Mouse (Mus musculus) forebrain, embryonic 16.5 days (tissue): ENCODE measurements at regions not wholly inside any gene's neighbourhood (a gene's known extent, or its start where the extent isn't known, plus 50 kb on each side); places are given as distances from the start of the nearest gene placed in this dataset.

Source experiments
- ATAC-seq: fragments of 200-750 bp; cut with Nextera tagmentation; 2 replicates; pipeline ENCODE4 v1.8.0; 2017; ENCODE audit warnings: mild to moderate bottlenecking, moderate library complexity
- H3K27ac ChIP-seq: fragments of 300-500 bp; sonication (generic); 2 replicates; pipeline ENCODE4 v1.5.1; 2014; ENCODE audit warnings: low read length, control low read depth
- H3K27me3 ChIP-seq: fragments of 300-500 bp; sonication (generic); replicated peaks from 2 replicates; pipeline ENCODE4 v1.6.1; 2014; ENCODE audit warnings: low read length; ENCODE audit not compliant: control insufficient read depth, insufficient read depth
- H3K36me3 ChIP-seq: fragments of 300-500 bp; sonication (generic); 2 replicates; pipeline ENCODE4 v1.6.1; 2014; ENCODE audit not compliant: control insufficient read depth, insufficient read depth
- H3K4me1 ChIP-seq: fragments of 300-500 bp; sonication (generic); replicated peaks from 2 replicates; pipeline ENCODE4 v1.6.1; 2014; ENCODE audit warnings: low read length; ENCODE audit not compliant: control insufficient read depth, insufficient read depth
- H3K4me2 ChIP-seq: fragments of 300-500 bp; sonication (generic); 2 replicates; pipeline ENCODE4 v1.6.1; 2014; ENCODE audit warnings: mild to moderate bottlenecking, low read length, control low read depth
- H3K4me3 ChIP-seq: fragments of 300-500 bp; sonication (generic); replicated peaks from 2 replicates; pipeline ENCODE4 v1.5.1; 2014; ENCODE audit warnings: mild to moderate bottlenecking, low read length, control low read depth
- H3K9ac ChIP-seq: fragments of 300-500 bp; sonication (generic); replicated peaks from 2 replicates; pipeline ENCODE4 v1.6.1; 2014; ENCODE audit warnings: low read depth, low read length, control low read depth
- H3K9me3 ChIP-seq: fragments of 300-500 bp; sonication (generic); 2 replicates; pipeline ENCODE4 v1.6.1; 2016; ENCODE audit warnings: low read length; ENCODE audit not compliant: control insufficient read depth
- WGBS: fragments of 180-500 bp; shearing (Covaris S2); extraction: QIAGEN DNeasy Blood & Tissue Kit; methylation state at CpG from one replicate; pipeline ENCODE4 v1.1.7; 2014; 5-methylcytosine and 5-hydroxymethylcytosine counted together

- Histone ChIP-seq H3K27me3 (no peaks in the 10 kb centered on the region), H3K27ac (no peak overlapping the region), H3K9ac (no peak overlapping the region), H3K36me3 (no peaks in the 10 kb centered on the region), H3K4me3 (no peak overlapping the region), H3K4me2 (no peak overlapping the region), H3K4me1 (no peaks in the 10 kb centered on the region), H3K9me3 (no peaks in the 10 kb centered on the region)
- no peak for ATAC-seq
- 68% methylated on average over 2 of the region's 2 CpGs for WGBS
These were observed 1514.0 kb upstream of the Lrrc6 start for GRCm38 (mm10) chr15:68014605-68015305.

GRCm38 (mm10) chr15:68011162-68011561 is 1510.5 kb upstream of the Lrrc6 start:
- H3K4me3 ChIP-seq: no peak overlapping the region
- no peak overlapping the region for H3K9ac ChIP-seq
- H3K9me3 ChIP-seq: no peaks in the 10 kb centered on the region
- no peak for ATAC-seq
- no peak overlapping the region for H3K4me2 ChIP-seq
- no peaks in the 10 kb centered on the region for H3K27me3 ChIP-seq
- H3K36me3 ChIP-seq: no peaks in the 10 kb centered on the region
- H3K27ac ChIP-seq: no peak overlapping the region
- 95% methylated on average over 1 of the region's 1 CpGs for WGBS
- no peaks in the 10 kb centered on the region for H3K4me1 ChIP-seq

GRCm38 (mm10) chr15:68010189-68010588 is 1509.5 kb upstream of the Lrrc6 start:
- H3K36me3 ChIP-seq: no peaks in the 10 kb centered on the region
- H3K9me3 ChIP-seq: no peaks in the 10 kb centered on the region
- 97% methylated on average over 1 of the region's 1 CpGs for WGBS
- H3K4me3 ChIP-seq: no peak overlapping the region
- no peak overlapping the region for H3K9ac ChIP-seq
- H3K27me3 ChIP-seq: no peaks in the 10 kb centered on the region
- H3K27ac ChIP-seq: no peak overlapping the region
- no peak overlapping the region for H3K4me2 ChIP-seq
- no peaks in the 10 kb centered on the region for H3K4me1 ChIP-seq
- no peak for ATAC-seq

- ATAC-seq: no peak
- Histone ChIP-seq H3K4me2 (no peak overlapping the region), H3K9ac (no peak overlapping the region), H3K36me3 (no peaks in the 10 kb centered on the region), H3K4me1 (no peaks in the 10 kb centered on the region), H3K27ac (no peak overlapping the region), H3K4me3 (no peak overlapping the region), H3K9me3 (no peaks in the 10 kb centered on the region), H3K27me3 (no peaks in the 10 kb centered on the region)
- WGBS: 70% methylated on average over 5 of the region's 5 CpGs
These were observed 1504.1 kb upstream of the Lrrc6 start for GRCm38 (mm10) chr15:68004798-68005197.

- no peaks in the 10 kb centered on the region for H3K27me3 ChIP-seq
- no peak overlapping the region for H3K9ac ChIP-seq
- H3K4me1 ChIP-seq: no peaks in the 10 kb centered on the region
- no peak overlapping the region for H3K4me3 ChIP-seq
- H3K36me3 ChIP-seq: no peaks in the 10 kb centered on the region
- no peak for ATAC-seq
- WGBS: 71% methylated on average over 7 of the region's 7 CpGs
- H3K4me2 ChIP-seq: no peak overlapping the region
- no peak overlapping the region for H3K27ac ChIP-seq
- H3K9me3 ChIP-seq: no peaks in the 10 kb centered on the region
These were observed 1495.8 kb upstream of the Lrrc6 start for GRCm38 (mm10) chr15:67996532-67996931.

- no peak for ATAC-seq
- 89% methylated on average over 5 of the region's 5 CpGs for WGBS
These were observed 1488.9 kb upstream of the Lrrc6 start for GRCm38 (mm10) chr15:67989428-67990272.

GRCm38 (mm10) chr15:67987941-67988340 is 1487.2 kb upstream of the Lrrc6 start:
- Histone ChIP-seq H3K4me1 (no peaks in the 10 kb centered on the region), H3K27ac (no peak overlapping the region), H3K4me3 (no peak overlapping the region), H3K9ac (no peak overlapping the region), H3K4me2 (no peak overlapping the region), H3K36me3 (no peaks in the 10 kb centered on the region), H3K27me3 (no peaks in the 10 kb centered on the region), H3K9me3 (no peaks in the 10 kb centered on the region)
- no peak for ATAC-seq
- 90% methylated on average over 4 of the region's 4 CpGs for WGBS

More at GRCm38 (mm10) chr15:67989428-67990272, 1488.9 kb upstream of the Lrrc6 start:
- no peaks in the 10 kb centered on the region for H3K36me3 ChIP-seq
- no peaks in the 10 kb centered on the region for H3K4me1 ChIP-seq
- H3K4me2 ChIP-seq: no peak overlapping the region
- H3K9ac ChIP-seq: no peak overlapping the region
- no peaks in the 10 kb centered on the region for H3K27me3 ChIP-seq
- no peak overlapping the region for H3K4me3 ChIP-seq
- no peaks in the 10 kb centered on the region for H3K9me3 ChIP-seq
- H3K27ac ChIP-seq: no peak overlapping the region

- no peaks in the 10 kb centered on the region for H3K27me3 ChIP-seq
- no peak for ATAC-seq
- no peak overlapping the region for H3K4me2 ChIP-seq
- H3K4me1 ChIP-seq: no peaks in the 10 kb centered on the region
- H3K36me3 ChIP-seq: no peaks in the 10 kb centered on the region
- no peak overlapping the region for H3K9ac ChIP-seq
- H3K27ac ChIP-seq: no peak overlapping the region
- 18% methylated on average over 1 of the region's 1 CpGs for WGBS
- no peak overlapping the region for H3K4me3 ChIP-seq
- H3K9me3 ChIP-seq: no peaks in the 10 kb centered on the region
These were observed 1482.5 kb upstream of the Lrrc6 start for GRCm38 (mm10) chr15:67983253-67983652.

GRCm38 (mm10) chr15:67981876-67982275 is 1481.2 kb upstream of the Lrrc6 start:
- no peak for ATAC-seq
- Histone ChIP-seq H3K4me3 (no peak overlapping the region), H3K36me3 (no peaks in the 10 kb centered on the region), H3K27ac (no peak overlapping the region), H3K9me3 (no peaks in the 10 kb centered on the region), H3K4me2 (no peak overlapping the region), H3K27me3 (no peaks in the 10 kb centered on the region), H3K4me1 (no peaks in the 10 kb centered on the region), H3K9ac (no peak overlapping the region)
- 85% methylated on average over 3 of the region's 3 CpGs for WGBS
